In the genomic region with DNA sequence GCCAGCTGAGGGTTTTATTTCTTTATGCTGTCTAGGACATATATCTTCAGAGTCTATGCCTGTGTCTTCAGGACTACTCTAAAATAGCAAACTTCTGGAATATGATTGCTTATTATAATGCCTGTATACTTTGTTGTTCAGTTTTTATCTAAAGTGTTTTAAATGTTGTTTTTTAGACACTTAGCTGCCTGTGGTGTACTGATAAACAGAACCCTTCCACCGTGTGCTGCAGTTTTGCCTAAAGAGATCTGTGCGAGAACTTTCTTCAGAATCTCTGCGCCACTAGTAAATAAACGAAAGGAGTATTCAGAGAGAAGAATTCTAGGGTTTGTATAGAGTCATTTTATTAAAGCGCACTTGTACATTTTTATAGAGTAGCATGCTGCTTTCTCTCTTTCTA, we compare ENCODE assay signal across 27 mouse cellular contexts. TPM values are rescaled to one million over a fixed set of nuclear protein-coding genes. Genes with fewer than 3 reads are reported as not detected.
DNase-seq lines count a peak whose midpoint lies in the region; ATAC-seq and TF ChIP-seq lines count a peak whose summit lies in the region.
"Had no signal": no experiment of that assay in that cellular context is flagged by ENCODE, and none has a peak within 500 bp of the region (broad histone marks: within the 10 kb centered on the region; RNA-seq: fewer than 3 reads in every experiment).

No protein-coding gene starts in this region.

- DNase-seq in MEL (ENCODE audit: low read depth, low spot score) = no peak
- peak in 1 of 3 experiments; percentile 36 for DNase-seq in liver, embryonic 14.5 days (ENCODE audit: low read depth in 3 of 3, low spot score in 3 of 3)
- DNase-seq in liver, postnatal 0 days = no peak
- DNase-seq in kidney, adult 18-20 months = no peak
- no peak for DNase-seq in adrenal gland, postnatal 25 days
- DNase-seq in right cerebral cortex, adult 2 months (ENCODE audit: low spot score in 2 of 2) = no peak
- DNase-seq: adrenal gland, adult 2 months; adrenal gland, postnatal 14 days; B cell, adult 2 months; cerebellum, adult 11-12 months; cerebellum, adult 8-10 months; cerebellum, postnatal 10 days; cerebellum, postnatal 36 days; embryo, embryonic 11 days; gastrocnemius, postnatal 10 days; gastrocnemius, postnatal 36 days; heart, adult 2 months had no signal

- peaks cover 1% of the 10 kb centered on the region; the same call in 1 of the 2 replicates for H3K79me2 ChIP-seq in MEL (ENCODE audit: control insufficient read depth, insufficient read depth, low read length, poor library complexity)

- H3K27ac ChIP-seq in MEL (ENCODE audit: control insufficient read depth, low read depth, low read length) = no peak overlapping the region
- peak overlapping the region; percentile 44 for H3K27ac ChIP-seq in liver, embryonic 14.5 days
- no peak overlapping the region for H3K27ac ChIP-seq in liver, postnatal 0 days (ENCODE audit: low read depth)
- H3K27ac ChIP-seq: embryonic facial prominence, embryonic 10.5 days; embryonic facial prominence, embryonic 13.5 days; forebrain, embryonic 15.5 days; heart, adult 2 months; heart, embryonic 10.5 days; hindbrain, embryonic 12.5 days; hindbrain, embryonic 15.5 days had no signal

- no peak for TF ChIP-seq EP300 in MEL (IDR thresholded peaks at IDR 0.05; ENCODE audit: low read depth in 1 of 2, low read length in 2 of 2)
- TF ChIP-seq EP300 in liver, embryonic 14.5 days (IDR thresholded peaks at IDR 0.05; ENCODE audit: low read depth) = 0 out of 2 replicates have a peak, but pooled peaks have one; percentile 8
- no peak for TF ChIP-seq EP300 in liver, postnatal 0 days (IDR thresholded peaks at IDR 0.05; ENCODE audit: low read depth)

- peaks cover 8 to 9% of the 10 kb centered on the region in 2 experiments; a peak in 3 of 4 replicates for H3K36me3 ChIP-seq in MEL (ENCODE audit: control insufficient read depth in 1 of 2, insufficient read depth in 2 of 2, low read length in 2 of 2)
- H3K36me3 ChIP-seq in liver, embryonic 14.5 days (replicated peaks; ENCODE audit: control insufficient read depth, insufficient read depth, low read depth) = peaks cover 17% of the 10 kb centered on the region
- H3K36me3 ChIP-seq in liver, postnatal 0 days (replicated peaks; ENCODE audit: insufficient read depth, low read length) = peaks cover 32% of the 10 kb centered on the region

- 41% methylated on average over 5 of the region's 5 CpGs for WGBS in liver, embryonic 14.5 days (ENCODE audit: insufficient replicate concordance)
- WGBS in liver, postnatal 0 days (ENCODE audit: insufficient replicate concordance) = 66% methylated on average over 5 of the region's 5 CpGs

- TF ChIP-seq CTCF in MEL (IDR thresholded peaks at IDR 0.05 in 2 of 3, conservative IDR thresholded peaks at IDR 0.05 in 1 of 3; ENCODE audit: control insufficient read depth in 1 of 3, insufficient read depth in 1 of 3, low read depth in 2 of 3, low read length in 3 of 3, poor library complexity in 1 of 3, severe bottlenecking in 1 of 3) = no peak
- TF ChIP-seq CTCF in liver, embryonic 14.5 days (IDR thresholded peaks at IDR 0.05; ENCODE audit: low read depth) = no peak
- no peak for TF ChIP-seq CTCF in liver, postnatal 0 days (IDR thresholded peaks at IDR 0.05; ENCODE audit: low read depth)

- H3K4me2 ChIP-seq in liver, embryonic 14.5 days (ENCODE audit: low read depth) = peak overlapping the region; percentile 26; the same call in 1 of the 2 replicates
- no peak overlapping the region for H3K4me2 ChIP-seq in liver, postnatal 0 days (ENCODE audit: low read depth, low read length)
- H3K4me2 ChIP-seq: embryonic facial prominence, embryonic 13.5 days; forebrain, embryonic 15.5 days; hindbrain, embryonic 12.5 days; hindbrain, embryonic 15.5 days had no signal

- no peak overlapping the region for H3K4me3 ChIP-seq in MEL (ENCODE audit: control insufficient read depth in 1 of 2, insufficient read depth in 1 of 2, low read depth in 2 of 2, low read length in 2 of 2)
- H3K4me3 ChIP-seq in liver, embryonic 14.5 days (ENCODE audit: insufficient read depth in 1 of 2, low read depth in 2 of 2, low read length in 2 of 2) = no peak overlapping the region
- no peak overlapping the region for H3K4me3 ChIP-seq in liver, postnatal 0 days (ENCODE audit: low read depth, low read length)
- H3K4me3 ChIP-seq: embryonic facial prominence, embryonic 10.5 days; embryonic facial prominence, embryonic 13.5 days; forebrain, embryonic 15.5 days; heart, adult 2 months; heart, embryonic 10.5 days; hindbrain, embryonic 12.5 days; hindbrain, embryonic 15.5 days had no signal

- peak; percentile 50 for ATAC-seq in erythroid progenitor cell, adult 5-6 weeks (replicated peaks; ENCODE audit: low FRiP score, poor library complexity, severe bottlenecking)
- no peak; the same call in 1 of the 2 replicates for ATAC-seq in liver, embryonic 14.5 days (ENCODE audit: insufficient read depth)
- peak; percentile 43; the same call in 1 of the 2 replicates for ATAC-seq in liver, postnatal 0 days
- ATAC-seq in frontal cortex, adult (ENCODE audit: low TSS enrichment) = no peak
- ATAC-seq: forebrain, embryonic 15.5 days had no signal

- TF ChIP-seq POLR2A in MEL (IDR thresholded peaks at IDR 0.05; ENCODE audit: control insufficient read depth in 1 of 2, insufficient read depth in 1 of 2, low read depth in 1 of 2, low read length in 2 of 2, poor library complexity in 1 of 2) = no peak

- TF ChIP-seq RAD21 in MEL (IDR thresholded peaks at IDR 0.05; ENCODE audit: low read depth, low read length) = no peak

- H3K27me3 ChIP-seq in MEL (ENCODE audit: control insufficient read depth in 1 of 2, insufficient read depth in 2 of 2, low read length in 2 of 2) = no peaks in the 10 kb centered on the region
- H3K27me3 ChIP-seq in liver, embryonic 14.5 days (ENCODE audit: control insufficient read depth, insufficient read depth, low read length) = no peaks in the 10 kb centered on the region
- no peaks in the 10 kb centered on the region for H3K27me3 ChIP-seq in liver, postnatal 0 days (ENCODE audit: insufficient read depth, low read length)
- H3K27me3 ChIP-seq: CH12.LX; embryonic facial prominence, embryonic 13.5 days; forebrain, embryonic 15.5 days; hindbrain, embryonic 12.5 days; hindbrain, embryonic 15.5 days had no signal

- H3K9me3 ChIP-seq in MEL (replicated peaks; ENCODE audit: insufficient read depth, low read length) = no peaks in the 10 kb centered on the region
- no peaks in the 10 kb centered on the region for H3K9me3 ChIP-seq in liver, embryonic 14.5 days (ENCODE audit: control insufficient read depth, low read length)
- H3K9me3 ChIP-seq in liver, postnatal 0 days (ENCODE audit: low read length) = no peaks in the 10 kb centered on the region
- H3K9me3 ChIP-seq: embryonic facial prominence, embryonic 10.5 days; forebrain, embryonic 15.5 days; G1E; heart, embryonic 10.5 days; hindbrain, embryonic 12.5 days; hindbrain, embryonic 15.5 days had no signal

- H3K9ac ChIP-seq in MEL (ENCODE audit: control insufficient read depth, low read depth, low read length, poor library complexity, severe bottlenecking) = no peak overlapping the region
- H3K9ac ChIP-seq in liver, embryonic 14.5 days (replicated peaks) = peak overlapping the region; percentile 2; the same call in 1 of the 2 replicates
- no peak overlapping the region for H3K9ac ChIP-seq in liver, postnatal 0 days (replicated peaks)
- H3K9ac ChIP-seq: forebrain, embryonic 15.5 days; hindbrain, embryonic 12.5 days; hindbrain, embryonic 15.5 days had no signal

- H3K4me1 ChIP-seq in MEL (ENCODE audit: control insufficient read depth in 1 of 2, insufficient read depth in 2 of 2, low read length in 2 of 2) = no peaks in the 10 kb centered on the region
- H3K4me1 ChIP-seq in liver, embryonic 14.5 days (replicated peaks; ENCODE audit: control insufficient read depth in 2 of 2, insufficient read depth in 2 of 2, low read length in 1 of 2) = peaks cover 12 to 15% of the 10 kb centered on the region in 2 experiments
- H3K4me1 ChIP-seq in liver, postnatal 0 days (ENCODE audit: insufficient read depth) = peaks cover 15% of the 10 kb centered on the region
- H3K4me1 ChIP-seq: embryonic facial prominence, embryonic 10.5 days; embryonic facial prominence, embryonic 13.5 days; forebrain, embryonic 15.5 days; hindbrain, embryonic 12.5 days; hindbrain, embryonic 15.5 days had no signal

RNA-seq across cellular contexts. Expression of a gene that starts 8.5 kb away (rescaled TPM):
- 9.0 and 13.4 TPM in 2 replicates for total RNA-seq in MEL (2012; rRNA removed)
- polyA plus RNA-seq in MEL (2012; ENCODE audit: insufficient read depth in 1 of 2, insufficient read length in 2 of 2, low read depth in 1 of 2, low replicate concordance in 2 of 2, missing spikeins in 1 of 2) = 10 to 100 TPM in 1 of 2 experiments, 1 to 10 TPM in 1; 9.8 to 84.6 TPM
- 12.6 and 21.0 TPM in 2 replicates for total RNA-seq in erythroid progenitor cell, adult 5-6 weeks (2015; ENCODE audit: low replicate concordance)
- total RNA-seq in erythroid progenitor cell, adult 5-6 weeks (2017; ENCODE audit: low replicate concordance) = 10.1 and 26.6 TPM in 2 replicates
- polyA plus RNA-seq in liver, embryonic 14.5 days (2012; rRNA removed) = 6.3 and 8.6 TPM in 2 replicates
- 15.4 and 16.4 TPM in 2 replicates for polyA plus RNA-seq in liver, embryonic 14.5 days (2014; fragmentation: Nextera tagmentation; extraction: Ambion mirVana)
- 20.6 and 24.4 TPM in 2 replicates for polyA plus RNA-seq in liver, postnatal 0 days (2015; fragmentation: Nextera tagmentation; extraction: Ambion mirVana)
- total RNA-seq in adrenal gland, postnatal 25 days (2021) = 64.2 and 77.0 TPM in 2 replicates

RNA-seq across cellular contexts. Expression of a gene that starts 26.8 kb away (rescaled TPM):
- total RNA-seq in MEL (2012; rRNA removed) = 883 and 942 TPM in 2 replicates
- 100 to 1,000 TPM in 1 of 2 experiments, not detected in 1; 752 TPM for polyA plus RNA-seq in MEL (2012; ENCODE audit: insufficient read depth in 1 of 2, insufficient read length in 2 of 2, low read depth in 1 of 2, low replicate concordance in 2 of 2, missing spikeins in 1 of 2)
- total RNA-seq in erythroid progenitor cell, adult 5-6 weeks (2015; ENCODE audit: low replicate concordance) = 63.4 and 84.3 TPM in 2 replicates
- 40.1 and 54.0 TPM in 2 replicates for total RNA-seq in erythroid progenitor cell, adult 5-6 weeks (2017; ENCODE audit: low replicate concordance)
- 148 and 306 TPM in 2 replicates for polyA plus RNA-seq in liver, embryonic 14.5 days (2012; rRNA removed)
- 396 and 414 TPM in 2 replicates for polyA plus RNA-seq in liver, embryonic 14.5 days (2014; fragmentation: Nextera tagmentation; extraction: Ambion mirVana)
- polyA plus RNA-seq in liver, postnatal 0 days (2015; fragmentation: Nextera tagmentation; extraction: Ambion mirVana) = 513 and 558 TPM in 2 replicates
- total RNA-seq in adrenal gland, postnatal 25 days (2021) = 656 and 863 TPM in 2 replicates

RNA-seq across cellular contexts. Expression of a gene that starts 26.9 kb away (rescaled TPM):
- total RNA-seq in MEL (2012; rRNA removed) = 775 and 808 TPM in 2 replicates
- 100 to 1,000 TPM; 306 to 885 TPM for polyA plus RNA-seq in MEL (2012; ENCODE audit: insufficient read depth in 1 of 2, insufficient read length in 2 of 2, low read depth in 1 of 2, low replicate concordance in 2 of 2, missing spikeins in 1 of 2)
- total RNA-seq in erythroid progenitor cell, adult 5-6 weeks (2015; ENCODE audit: low replicate concordance) = 21.3 and 49.9 TPM in 2 replicates
- 35.6 and 60.8 TPM in 2 replicates for total RNA-seq in erythroid progenitor cell, adult 5-6 weeks (2017; ENCODE audit: low replicate concordance)
- polyA plus RNA-seq in liver, embryonic 14.5 days (2012; rRNA removed) = 73.8 and 163 TPM in 2 replicates
- polyA plus RNA-seq in liver, embryonic 14.5 days (2014; fragmentation: Nextera tagmentation; extraction: Ambion mirVana) = 241 and 264 TPM in 2 replicates
- polyA plus RNA-seq in liver, postnatal 0 days (2015; fragmentation: Nextera tagmentation; extraction: Ambion mirVana) = 288 and 295 TPM in 2 replicates
- 1,323 and 1,476 TPM in 2 replicates for total RNA-seq in adrenal gland, postnatal 25 days (2021)

RNA-seq across cellular contexts. Expression of a gene that starts 33.8 kb away (rescaled TPM):
- 118 and 135 TPM in 2 replicates for total RNA-seq in MEL (2012; rRNA removed)
- 100 to 1,000 TPM; 111 to 167 TPM for polyA plus RNA-seq in MEL (2012; ENCODE audit: insufficient read depth in 1 of 2, insufficient read length in 2 of 2, low read depth in 1 of 2, low replicate concordance in 2 of 2, missing spikeins in 1 of 2)
- total RNA-seq in erythroid progenitor cell, adult 5-6 weeks (2015; ENCODE audit: low replicate concordance) = 230 and 235 TPM in 2 replicates
- total RNA-seq in erythroid progenitor cell, adult 5-6 weeks (2017; ENCODE audit: low replicate concordance) = 189 and 207 TPM in 2 replicates
- polyA plus RNA-seq in liver, embryonic 14.5 days (2012; rRNA removed) = 30.9 and 45.0 TPM in 2 replicates
- polyA plus RNA-seq in liver, embryonic 14.5 days (2014; fragmentation: Nextera tagmentation; extraction: Ambion mirVana) = 122 and 132 TPM in 2 replicates
- 101 and 117 TPM in 2 replicates for polyA plus RNA-seq in liver, postnatal 0 days (2015; fragmentation: Nextera tagmentation; extraction: Ambion mirVana)
- total RNA-seq in adrenal gland, postnatal 25 days (2021) = 134 and 161 TPM in 2 replicates

Comparison
In these comparisons a context has a peak if more than half of its experiments do, and no peak if none do; other contexts are left out.
1. ATAC-seq: peak in erythroid progenitor cell, adult 5-6 weeks (single experiment) and liver, postnatal 0 days (single experiment); none in liver, embryonic 14.5 days (single experiment) and frontal cortex, adult (single experiment).
2. RNA of a gene that starts 26.9 kb away (total RNA-seq): 1,323 to 1,476 TPM in adrenal gland, postnatal 25 days and 775 to 808 TPM in MEL; 21.3 to 60.8 TPM in erythroid progenitor cell, adult 5-6 weeks; every median in the first group is over 10 times any median in the second.